Mouse (Mus musculus) midbrain, postnatal 0 days (tissue): ENCODE measurements around the gene Uhmk1. TPM values are rescaled to one million over a fixed set of nuclear protein-coding genes. Genes with fewer than 3 reads are reported as not detected.

Source experiments
- ATAC-seq: fragments of 200-750 bp; cut with Nextera tagmentation; 2 replicates; pipeline ENCODE4 v1.8.0; 2017; ENCODE audit warnings: moderate number of reproducible peaks, mild to moderate bottlenecking, moderate TSS enrichment, moderate library complexity; ENCODE audit not compliant: low FRiP score
- DNase-seq: peaks from one replicate; pipeline ENCODE4 v3.0.0-alpha.2; 2015; ENCODE audit warnings: low spot score
- H3K27ac ChIP-seq: fragments of 300-500 bp; sonication (generic); 2 replicates; pipeline ENCODE4 v1.5.1; 2014; ENCODE audit warnings: low read depth, mild to moderate bottlenecking, low read length, mixed read lengths
- H3K27me3 ChIP-seq: fragments of 300-500 bp; sonication (generic); 2 replicates; pipeline ENCODE4 v1.6.1; 2014; ENCODE audit warnings: low read length, control low read depth, mixed read lengths; ENCODE audit not compliant: insufficient read depth
- H3K36me3 ChIP-seq: fragments of 300-500 bp; sonication (generic); 2 replicates; pipeline ENCODE4 v1.6.1; 2014; ENCODE audit warnings: low read length, control low read depth, mixed read lengths; ENCODE audit not compliant: insufficient read depth
- H3K4me1 ChIP-seq: fragments of 300-500 bp; sonication (generic); 2 replicates; pipeline ENCODE4 v1.6.1; 2014; ENCODE audit warnings: mild to moderate bottlenecking, control low read depth, antibody characterized with exemption, low read length, mixed read lengths; ENCODE audit not compliant: insufficient read depth
- H3K4me2 ChIP-seq: fragments of 300-500 bp; sonication (generic); 2 replicates; pipeline ENCODE4 v1.6.1; 2014; ENCODE audit warnings: low read depth, mild to moderate bottlenecking, low read length, mixed read lengths; ENCODE audit not compliant: poor library complexity, severe bottlenecking
- H3K4me3 ChIP-seq: fragments of 300-500 bp; sonication (generic); 2 replicates; pipeline ENCODE4 v1.5.1; 2014; ENCODE audit warnings: low read depth, mild to moderate bottlenecking, low read length, moderate library complexity
- H3K9ac ChIP-seq: fragments of 300-500 bp; sonication (generic); replicated peaks from 2 replicates; pipeline ENCODE4 v1.6.1; 2014; ENCODE audit warnings: mild to moderate bottlenecking, low read length, moderate library complexity, mixed read lengths; ENCODE audit not compliant: poor library complexity, severe bottlenecking
- H3K9me3 ChIP-seq: fragments of 300-500 bp; sonication (generic); 2 replicates; pipeline ENCODE4 v1.6.1; 2016; ENCODE audit warnings: low read length, control low read depth
- CTCF ChIP-seq: IDR thresholded peaks from 2 replicates; pipeline ENCODE4 v1.5.1; 2016; ENCODE audit warnings: antibody characterized with exemption, mild to moderate bottlenecking
- WGBS: fragments of 180-500 bp; shearing (Covaris S2); extraction: QIAGEN DNeasy Blood & Tissue Kit; methylation state at CpG from one replicate; pipeline ENCODE4 v1.1.7; 2014; 5-methylcytosine and 5-hydroxymethylcytosine counted together
- polyA plus RNA-seq: library from polyadenylated mRNA; unstranded; fragments of >200 nt; fragmentation: Nextera tagmentation; extraction: Ambion mirVana; gene quantifications from 2 replicates; pipeline ENCODE4 v1.2.1, GENCODE M21; 2015
- total RNA-seq: library from RNA; depleted of rRNA; stranded (reverse); fragments of >200 nt; gene quantifications from 2 replicates; pipeline ENCODE4 v1.2.3, GENCODE M21; 2014

The Uhmk1 gene
- total and polyA plus RNA-seq, 2 experiments from 2014 or later = 8.2 to 46.4 TPM

GRCm38 (mm10) chr1:170220351-170220750, 5.2 kb upstream of the Uhmk1 start:
- Histone ChIP-seq H3K36me3 (no peaks in the 10 kb centered on the region), H3K9ac (no peak overlapping the region), H3K27me3 (peaks cover 5% of the 10 kb centered on the region), H3K4me2 (no peak overlapping the region), H3K9me3 (no peaks in the 10 kb centered on the region), H3K27ac (no peak overlapping the region), H3K4me3 (no peak overlapping the region), H3K4me1 (no peaks in the 10 kb centered on the region)
- ATAC-seq (no peak), DNase-seq (no peak)
- no peak for TF ChIP-seq CTCF

- H3K27me3 ChIP-seq = peaks cover 5% of the 10 kb centered on the region
- H3K36me3 ChIP-seq = no peaks in the 10 kb centered on the region
- no peak for ATAC-seq
- no peak overlapping the region for H3K9ac ChIP-seq
- no peak overlapping the region for H3K27ac ChIP-seq
- peak; percentile 55 for TF ChIP-seq CTCF
- no peak overlapping the region for H3K4me2 ChIP-seq
- H3K9me3 ChIP-seq = no peaks in the 10 kb centered on the region
- DNase-seq = peak; percentile 10
- 83% methylated on average over 6 of the region's 6 CpGs for WGBS
- no peaks in the 10 kb centered on the region for H3K4me1 ChIP-seq
- no peak overlapping the region for H3K4me3 ChIP-seq
These were observed 3.1 kb upstream of the Uhmk1 start for GRCm38 (mm10) chr1:170218091-170218884.

GRCm38 (mm10) chr1:170215590-170215989, 393 bp upstream of the Uhmk1 start:
- peaks cover 8% of the 10 kb centered on the region; the same call in 1 of the 2 replicates for H3K36me3 ChIP-seq
- ATAC-seq = no peak
- H3K9ac ChIP-seq = 0 out of 2 replicates have a peak overlapping the region, but pooled peaks have one; percentile 83
- H3K4me2 ChIP-seq = peak overlapping the region; percentile 70
- WGBS = 74% methylated on average over 3 of the region's 3 CpGs
- peak overlapping the region; percentile 85 for H3K4me3 ChIP-seq
- no peaks in the 10 kb centered on the region for H3K4me1 ChIP-seq
- no peak for TF ChIP-seq CTCF
- no peak for DNase-seq
- no peaks in the 10 kb centered on the region for H3K9me3 ChIP-seq
- peaks cover 5% of the 10 kb centered on the region; the same call in 1 of the 2 replicates for H3K27me3 ChIP-seq
- H3K27ac ChIP-seq = peak overlapping the region; percentile 75; the same call in 1 of the 2 replicates

- Histone ChIP-seq H3K4me1 (no peaks in the 10 kb centered on the region), H3K27ac (peak overlapping the region; percentile 75), H3K36me3 (peaks cover 15% of the 10 kb centered on the region), H3K4me2 (peak overlapping the region; percentile 70), H3K27me3 (peaks cover 5% of the 10 kb centered on the region; the same call in 1 of the 2 replicates), H3K9me3 (no peaks in the 10 kb centered on the region), H3K4me3 (peak overlapping the region; percentile 85), H3K9ac (peak overlapping the region; percentile 83)
- TF ChIP-seq CTCF = no peak
- ATAC-seq (no peak), DNase-seq (no peak)
- 38% methylated on average over 7 of the region's 7 CpGs for WGBS
These were observed 827 bp downstream of the Uhmk1 start for GRCm38 (mm10) chr1:170214383-170214756.

GRCm38 (mm10) chr1:170213181-170213879, 1.9 kb downstream of the Uhmk1 start:
- WGBS = 92% methylated on average over 10 of the region's 10 CpGs
- Histone ChIP-seq H3K4me2 (no peak overlapping the region), H3K4me1 (no peaks in the 10 kb centered on the region), H3K27ac (no peak overlapping the region), H3K4me3 (no peak overlapping the region), H3K9ac (no peak overlapping the region), H3K36me3 (peaks cover 23% of the 10 kb centered on the region), H3K27me3 (peaks cover 5% of the 10 kb centered on the region; the same call in 1 of the 2 replicates), H3K9me3 (no peaks in the 10 kb centered on the region)
- no peak for TF ChIP-seq CTCF
- no peak for ATAC-seq
- DNase-seq = no peak

GRCm38 (mm10) chr1:170206395-170206794, 8.8 kb downstream of the Uhmk1 start:
- H3K4me1 ChIP-seq = no peaks in the 10 kb centered on the region
- WGBS = 97% methylated on average over 6 of the region's 6 CpGs
- TF ChIP-seq CTCF = no peak
- no peaks in the 10 kb centered on the region for H3K27me3 ChIP-seq
- no peak overlapping the region for H3K27ac ChIP-seq
- H3K4me2 ChIP-seq = no peak overlapping the region
- no peak for ATAC-seq
- DNase-seq = no peak
- no peaks in the 10 kb centered on the region for H3K9me3 ChIP-seq
- no peak overlapping the region for H3K9ac ChIP-seq
- no peak overlapping the region for H3K4me3 ChIP-seq
- H3K36me3 ChIP-seq = peaks cover 43% of the 10 kb centered on the region
